Mouse (Mus musculus) brain, adult 2 months (tissue): ENCODE results near the gene Cdh13.

Experiments used
- DNase-seq: peaks from one replicate; pipeline ENCODE4 v3.0.0; 2011; ENCODE audit warnings: low read depth, low spot score

Cdh13 gene

GRCm38 (mm10) chr8:118916513-118916912, 633.0 kb downstream of the Cdh13 start:
- no peak for DNase-seq

GRCm38 (mm10) chr8:118937412-118937811, 653.9 kb downstream of the Cdh13 start:
- no peak for DNase-seq

- no peak for DNase-seq
Observed at GRCm38 (mm10) chr8:118938025-118938424, 654.5 kb downstream of the Cdh13 start.

- peak; percentile 61 for DNase-seq
Observed at GRCm38 (mm10) chr8:118951766-118952741, 668.5 kb downstream of the Cdh13 start.

- no peak for DNase-seq
Observed at GRCm38 (mm10) chr8:118956109-118956508, 672.6 kb downstream of the Cdh13 start.

- DNase-seq = peak; percentile 95
Observed at GRCm38 (mm10) chr8:118961877-118962545, 678.5 kb downstream of the Cdh13 start.

- peak; percentile 47 for DNase-seq
Observed at GRCm38 (mm10) chr8:118965101-118965840, 681.7 kb downstream of the Cdh13 start.

GRCm38 (mm10) chr8:118968896-118969295, 685.4 kb downstream of the Cdh13 start:
- no peak for DNase-seq

GRCm38 (mm10) chr8:118979800-118980199, 696.3 kb downstream of the Cdh13 start:
- peak; percentile 69 for DNase-seq

- DNase-seq = no peak
Observed at GRCm38 (mm10) chr8:118983724-118984123, 700.2 kb downstream of the Cdh13 start.

GRCm38 (mm10) chr8:118986796-118987195, 703.3 kb downstream of the Cdh13 start:
- no peak for DNase-seq

- no peak for DNase-seq
Observed at GRCm38 (mm10) chr8:118995641-118996188, 712.2 kb downstream of the Cdh13 start.

GRCm38 (mm10) chr8:119000595-119000994, 717.1 kb downstream of the Cdh13 start:
- peak; percentile 36 for DNase-seq

GRCm38 (mm10) chr8:119004821-119005220, 721.3 kb downstream of the Cdh13 start:
- peak; percentile 55 for DNase-seq

- peak; percentile 60 for DNase-seq
Observed at GRCm38 (mm10) chr8:119018675-119019074, 735.1 kb downstream of the Cdh13 start.

- peak; percentile 94 for DNase-seq
Observed at GRCm38 (mm10) chr8:119020781-119021180, 737.2 kb downstream of the Cdh13 start.

- DNase-seq = peak; percentile 53
Observed at GRCm38 (mm10) chr8:119021478-119021877, 737.9 kb downstream of the Cdh13 start.

GRCm38 (mm10) chr8:119022301-119022870, 738.9 kb downstream of the Cdh13 start:
- DNase-seq = no peak

GRCm38 (mm10) chr8:119033398-119033797, 749.9 kb downstream of the Cdh13 start:
- peak; percentile 96 for DNase-seq

- DNase-seq = peak; percentile 28
Observed at GRCm38 (mm10) chr8:119034037-119034436, 750.5 kb downstream of the Cdh13 start.

- DNase-seq = peak; percentile 96
Observed at GRCm38 (mm10) chr8:119035126-119035525, 751.6 kb downstream of the Cdh13 start.
